8 mouse cellular contexts compared by ENCODE assay signal in genomic region chr1:69105493-69106321, GRCm38 (mm10). TPM values are rescaled to one million over a fixed set of nuclear protein-coding genes. Genes with fewer than 3 reads are reported as not detected.
A peak's percentile ranks its signal among the peaks of the same experiment; 100 is the strongest.
DNase-seq lines count a peak whose midpoint lies in the region; ATAC-seq and TF ChIP-seq lines count a peak whose summit lies in the region.

No protein-coding gene starts in this region.

- TF ChIP-seq EP300 in heart, adult 2 months (IDR thresholded peaks at IDR 0.05; ENCODE audit: insufficient read depth, low read depth, low read length): no peak

- 2% methylated on average over 29 of the region's 29 CpGs for WGBS in heart, adult 2 months
- under 1% methylated on average over 29 of the region's 29 CpGs for WGBS in limb, embryonic 13.5 days
- WGBS in midbrain, embryonic 16.5 days: under 1% methylated on average over 29 of the region's 29 CpGs
- 5% methylated on average over 29 of the region's 29 CpGs for WGBS in thymus, adult 2 months

- H3K9me3 ChIP-seq in limb, embryonic 13.5 days: no peaks in the 10 kb centered on the region
- H3K9me3 ChIP-seq in midbrain, embryonic 16.5 days (replicated peaks; ENCODE audit: control insufficient read depth, low read length, poor library complexity, severe bottlenecking): no peaks in the 10 kb centered on the region

- peak; percentile 12; the same call in 1 of the 2 replicates for ATAC-seq in limb, embryonic 13.5 days (ENCODE audit: low FRiP score, low read depth)
- ATAC-seq in midbrain, embryonic 16.5 days: peak; percentile 60
- ATAC-seq in CD4-positive, CD25-positive, alpha-beta regulatory T cell, adult 4 months: no peak

- H3K36me3 ChIP-seq in heart, adult 2 months (ENCODE audit: control insufficient read depth, insufficient read depth, low read length): no peaks in the 10 kb centered on the region
- no peaks in the 10 kb centered on the region for H3K36me3 ChIP-seq in limb, embryonic 13.5 days
- no peaks in the 10 kb centered on the region for H3K36me3 ChIP-seq in midbrain, embryonic 16.5 days (ENCODE audit: control insufficient read depth, insufficient read depth, low read length)
- H3K36me3 ChIP-seq in thymus, adult 2 months (ENCODE audit: control insufficient read depth, insufficient read depth, low read length): no peaks in the 10 kb centered on the region

- peak overlapping the region; percentile 67 for H3K9ac ChIP-seq in heart, adult 2 months (ENCODE audit: low read depth, low read length)
- peak overlapping the region; percentile 59 for H3K9ac ChIP-seq in limb, embryonic 13.5 days
- peak overlapping the region; percentile 67 for H3K9ac ChIP-seq in midbrain, embryonic 16.5 days (ENCODE audit: low read depth, low read length)

- H3K4me2 ChIP-seq in limb, embryonic 13.5 days (replicated peaks): peak overlapping the region; percentile 99
- peak overlapping the region; percentile 85 for H3K4me2 ChIP-seq in midbrain, embryonic 16.5 days (ENCODE audit: low read length)

- TF ChIP-seq POLR2A in heart, adult 2 months (IDR thresholded peaks at IDR 0.05; ENCODE audit: insufficient read depth, low read depth, low read length): 0 out of 2 replicates have a peak, but pooled peaks have one; percentile 52
- no peak for TF ChIP-seq POLR2A in thymus, adult 2 months (IDR thresholded peaks at IDR 0.05; ENCODE audit: control insufficient read depth, extremely low read depth, insufficient read depth, low read length, poor library complexity)

- peak overlapping the region; percentile 92 for H3K27ac ChIP-seq in heart, adult 2 months
- H3K27ac ChIP-seq in limb, embryonic 13.5 days: no peak overlapping the region
- H3K27ac ChIP-seq in midbrain, embryonic 16.5 days (ENCODE audit: low read length): peak overlapping the region; percentile 62
- no peak overlapping the region for H3K27ac ChIP-seq in thymus, adult 2 months (ENCODE audit: control insufficient read depth, insufficient read depth, low read length)

- peak; percentile 42 for DNase-seq in adrenal gland, postnatal 25 days
- peak; percentile 63 to 72 for DNase-seq in cerebellum, postnatal 14 days
- DNase-seq in heart, adult 2 months: peak; percentile 63 to 77
- peak; percentile 87 for DNase-seq in kidney, adult 11 months
- DNase-seq in thymus, adult 2 months: no peak

- H3K4me1 ChIP-seq in heart, adult 2 months (ENCODE audit: control insufficient read depth, insufficient read depth, low read length): no peaks in the 10 kb centered on the region; the same call in 1 of the 2 replicates
- peaks cover 19% of the 10 kb centered on the region for H3K4me1 ChIP-seq in limb, embryonic 13.5 days
- peaks cover 14% of the 10 kb centered on the region for H3K4me1 ChIP-seq in midbrain, embryonic 16.5 days (ENCODE audit: control insufficient read depth, insufficient read depth, low read length)
- H3K4me1 ChIP-seq in thymus, adult 2 months (replicated peaks; ENCODE audit: control insufficient read depth, insufficient read depth, low read length): no peaks in the 10 kb centered on the region

- no peak for TF ChIP-seq CTCF in heart, adult 2 months (IDR thresholded peaks at IDR 0.05)
- TF ChIP-seq CTCF in thymus, adult 2 months (IDR thresholded peaks at IDR 0.05; ENCODE audit: borderline replicate concordance, control insufficient read depth, extremely low read depth, insufficient read depth, low read length, poor library complexity): no peak

- H3K4me3 ChIP-seq in heart, adult 2 months: peak overlapping the region; percentile 50
- H3K4me3 ChIP-seq in limb, embryonic 13.5 days: peak overlapping the region; percentile 66
- peak overlapping the region; percentile 62 for H3K4me3 ChIP-seq in midbrain, embryonic 16.5 days (ENCODE audit: low read depth, low read length)
- no peak overlapping the region for H3K4me3 ChIP-seq in thymus, adult 2 months (ENCODE audit: control insufficient read depth, insufficient read depth, low read length)

- H3K79me2 ChIP-seq in heart, adult 2 months (replicated peaks; ENCODE audit: control insufficient read depth, insufficient read depth, low read length): no peaks in the 10 kb centered on the region

- peaks cover 2% of the 10 kb centered on the region for H3K27me3 ChIP-seq in heart, adult 2 months (ENCODE audit: control insufficient read depth, insufficient read depth, low read length)
- H3K27me3 ChIP-seq in limb, embryonic 13.5 days: peaks cover 70% of the 10 kb centered on the region
- H3K27me3 ChIP-seq in midbrain, embryonic 16.5 days (ENCODE audit: control insufficient read depth, insufficient read depth, low read depth, low read length): no peaks in the 10 kb centered on the region
- H3K27me3 ChIP-seq in thymus, adult 2 months (ENCODE audit: control insufficient read depth, insufficient read depth, low read length): no peaks in the 10 kb centered on the region; the same call in 1 of the 2 replicates

- intact Hi-C loops in heart, adult 2 months (cut with DNase I): loop anchor here (5.0 to 10.0 kb wide), 3 partner anchors 128 to 603 kb away; no protein-coding TSS in a partner anchor

RNA-seq across cellular contexts. Expression of gene Erbb4, which starts 2.2 kb away (rescaled TPM):
- 0.81 and 0.94 TPM in 2 replicates for total RNA-seq in adrenal gland, postnatal 25 days (2021)
- total RNA-seq in heart, adult 2 months (2021): 10 to 100 TPM; 10.3 to 13.9 TPM
- polyA plus RNA-seq in heart, adult 2 months (2012; rRNA removed): 2.1 and 5.4 TPM in 2 replicates
- polyA plus RNA-seq in limb, embryonic 13.5 days (2015; fragmentation: Nextera tagmentation; extraction: Ambion mirVana): 1.7 TPM in 2 replicates
- 10.5 and 13.9 TPM in 2 replicates for polyA plus RNA-seq in midbrain, embryonic 16.5 days (2015; fragmentation: Nextera tagmentation; extraction: Ambion mirVana)
- 0.09 TPM in 1 of 2 replicates, not detected in the other for polyA plus RNA-seq in thymus, adult 2 months (2012; rRNA removed)
- not detected for polyA plus RNA-seq in CD4-positive, CD25-positive, alpha-beta regulatory T cell, adult 4 months (2017; shearing (Covaris generic))

Comparison
In these comparisons a context has a peak if more than half of its experiments do, and no peak if none do; other contexts are left out.
1. H3K27ac ChIP-seq: peak in heart, adult 2 months (single experiment) and midbrain, embryonic 16.5 days (single experiment); none in limb, embryonic 13.5 days (single experiment) and thymus, adult 2 months (single experiment).
2. Peak in every context shown above with its lines, with median percentiles within 50 percentile points of each other: H3K9ac ChIP-seq.